Mouse (Mus musculus) MEL (cell line): Measurements from ENCODE around the gene Fdps.

Experiments used
- CTCF ChIP-seq, 3 experiments: IDR thresholded peaks in 2 of 3; conservative IDR thresholded peaks in 1 of 3; 2 replicates each; pipeline ENCODE4 v1.5.1; 2011 to 2012; ENCODE audit warnings: low read length in 3 of 3, low read depth in 2 of 3, mild to moderate bottlenecking in 2 of 3, improper control_type of control experiment in 1 of 3, inconsistent platforms in 1 of 3, mixed read lengths in 1 of 3, moderate library complexity in 1 of 3; ENCODE audit not compliant: control insufficient read depth in 1 of 3, insufficient read depth in 1 of 3, poor library complexity in 1 of 3, severe bottlenecking in 1 of 3
- EP300 ChIP-seq, 2 experiments: IDR thresholded peaks; 2 replicates each; pipeline ENCODE4 v1.6.1; 2011; ENCODE audit warnings: improper control_type of control experiment in 2 of 2, low read length in 2 of 2, low read depth in 1 of 2, mild to moderate bottlenecking in 1 of 2
- HCFC1 ChIP-seq: IDR thresholded peaks from 2 replicates; pipeline ENCODE4 v1.6.1; 2012; ENCODE audit warnings: low read depth, mild to moderate bottlenecking, inconsistent platforms, low read length, improper control_type of control experiment, moderate library complexity
- ZC3H11A ChIP-seq: IDR thresholded peaks from 2 replicates; pipeline ENCODE4 v1.6.1; 2012; ENCODE audit warnings: low read depth, mild to moderate bottlenecking, inconsistent platforms, low read length, improper control_type of control experiment

- TF ChIP-seq HCFC1 (no peak), ZC3H11A (no peak), CTCF (IDR thresholded peaks at IDR 0.05 in 2 of 3, conservative IDR thresholded peaks at IDR 0.05 in 1 of 3; ENCODE audit: control insufficient read depth in 1 of 3, insufficient read depth in 1 of 3, low read depth in 2 of 3, low read length in 3 of 3, poor library complexity in 1 of 3, severe bottlenecking in 1 of 3) (no peak), EP300 (IDR thresholded peaks at IDR 0.05; ENCODE audit: low read depth in 1 of 2, low read length in 2 of 2) (no peak)
Observed at GRCm38 (mm10) chr3:89124241-89124640, 22.5 kb upstream of the Fdps start.
